Mouse (Mus musculus): ENCODE measurements at regions not wholly inside any gene's neighbourhood (a gene's known extent, or its start where the extent isn't known, plus 50 kb on each side); places are given as distances from the start of the nearest gene placed in this dataset.
A peak's percentile ranks its signal among the peaks of the same experiment; 100 is the strongest.

- no peak overlapping the region for H3K9ac ChIP-seq (replicated peaks; ENCODE audit: low read length, poor library complexity, severe bottlenecking)
- no peaks in the 10 kb centered on the region for H3K9me3 ChIP-seq (ENCODE audit: low read length)
- H3K36me3 ChIP-seq (ENCODE audit: insufficient read depth, low read length): no peaks in the 10 kb centered on the region
- no peak for TF ChIP-seq CTCF (IDR thresholded peaks at IDR 0.05)
- ATAC-seq (ENCODE audit: low FRiP score) (no peak), DNase-seq (ENCODE audit: low spot score) (no peak)
- WGBS: 91% methylated on average over 5 of the region's 5 CpGs
- H3K4me2 ChIP-seq (ENCODE audit: low read depth, low read length, poor library complexity, severe bottlenecking): no peak overlapping the region
- H3K4me3 ChIP-seq (ENCODE audit: low read depth, low read length): no peak overlapping the region
- no peak overlapping the region for H3K27ac ChIP-seq (ENCODE audit: low read depth, low read length)
- no peaks in the 10 kb centered on the region for H3K4me1 ChIP-seq (ENCODE audit: insufficient read depth, low read length)
- H3K27me3 ChIP-seq (ENCODE audit: insufficient read depth, low read length): no peaks in the 10 kb centered on the region
Measured at GRCm38 (mm10) chr11:9739098-9739497, 547.4 kb downstream of the Abca13 start.

GRCm38 (mm10) chr11:9780240-9780901 lies 588.6 kb downstream of the Abca13 start:
- H3K9me3 ChIP-seq (ENCODE audit: low read length): no peaks in the 10 kb centered on the region
- no peak overlapping the region for H3K4me2 ChIP-seq (ENCODE audit: low read depth, low read length, poor library complexity, severe bottlenecking)
- no peak overlapping the region for H3K4me3 ChIP-seq (ENCODE audit: low read depth, low read length)
- no peaks in the 10 kb centered on the region for H3K4me1 ChIP-seq (ENCODE audit: insufficient read depth, low read length)
- 93% methylated on average over 8 of the region's 8 CpGs for WGBS
- no peak overlapping the region for H3K27ac ChIP-seq (ENCODE audit: low read depth, low read length)
- no peak overlapping the region for H3K9ac ChIP-seq (replicated peaks; ENCODE audit: low read length, poor library complexity, severe bottlenecking)
- no peak for DNase-seq (ENCODE audit: low spot score)
- no peak for TF ChIP-seq CTCF (IDR thresholded peaks at IDR 0.05)
- no peaks in the 10 kb centered on the region for H3K27me3 ChIP-seq (ENCODE audit: insufficient read depth, low read length)
- ATAC-seq (ENCODE audit: low FRiP score): no peak
- H3K36me3 ChIP-seq (ENCODE audit: insufficient read depth, low read length): no peaks in the 10 kb centered on the region

- TF ChIP-seq CTCF (IDR thresholded peaks at IDR 0.05): no peak
- H3K9ac ChIP-seq (replicated peaks; ENCODE audit: low read length, poor library complexity, severe bottlenecking): no peak overlapping the region
- H3K4me3 ChIP-seq (ENCODE audit: low read depth, low read length): no peak overlapping the region
- no peak for DNase-seq (ENCODE audit: low spot score)
- no peak overlapping the region for H3K27ac ChIP-seq (ENCODE audit: low read depth, low read length)
- H3K4me1 ChIP-seq (ENCODE audit: insufficient read depth, low read length): no peaks in the 10 kb centered on the region
- no peak overlapping the region for H3K4me2 ChIP-seq (ENCODE audit: low read depth, low read length, poor library complexity, severe bottlenecking)
- 89% methylated on average over 2 of the region's 2 CpGs for WGBS
- no peak for ATAC-seq (ENCODE audit: low FRiP score)
- H3K27me3 ChIP-seq (ENCODE audit: insufficient read depth, low read length): no peaks in the 10 kb centered on the region
- no peaks in the 10 kb centered on the region for H3K36me3 ChIP-seq (ENCODE audit: insufficient read depth, low read length)
- no peaks in the 10 kb centered on the region for H3K9me3 ChIP-seq (ENCODE audit: low read length)
Measured at GRCm38 (mm10) chr11:9793175-9793828, 601.6 kb downstream of the Abca13 start.

- H3K4me2 ChIP-seq (ENCODE audit: low read depth, low read length, poor library complexity, severe bottlenecking): no peak overlapping the region
- no peak for TF ChIP-seq CTCF (IDR thresholded peaks at IDR 0.05)
- H3K27me3 ChIP-seq (ENCODE audit: insufficient read depth, low read length): no peaks in the 10 kb centered on the region
- no peak overlapping the region for H3K27ac ChIP-seq (ENCODE audit: low read depth, low read length)
- ATAC-seq (ENCODE audit: low FRiP score) (no peak), DNase-seq (ENCODE audit: low spot score) (peak; percentile 75)
- no peaks in the 10 kb centered on the region for H3K4me1 ChIP-seq (ENCODE audit: insufficient read depth, low read length)
- no peaks in the 10 kb centered on the region for H3K36me3 ChIP-seq (ENCODE audit: insufficient read depth, low read length)
- no peak overlapping the region for H3K4me3 ChIP-seq (ENCODE audit: low read depth, low read length)
- no peaks in the 10 kb centered on the region for H3K9me3 ChIP-seq (ENCODE audit: low read length)
- no peak overlapping the region for H3K9ac ChIP-seq (replicated peaks; ENCODE audit: low read length, poor library complexity, severe bottlenecking)
Measured at GRCm38 (mm10) chr11:9839636-9840035, 647.9 kb downstream of the Abca13 start.

GRCm38 (mm10) chr11:9868454-9869130 lies 676.9 kb downstream of the Abca13 start:
- 67% methylated on average over 2 of the region's 2 CpGs for WGBS
- Histone ChIP-seq H3K4me2 (ENCODE audit: low read depth, low read length, poor library complexity, severe bottlenecking) (no peak overlapping the region), H3K27me3 (ENCODE audit: insufficient read depth, low read length) (no peaks in the 10 kb centered on the region), H3K36me3 (ENCODE audit: insufficient read depth, low read length) (no peaks in the 10 kb centered on the region), H3K4me1 (ENCODE audit: insufficient read depth, low read length) (no peaks in the 10 kb centered on the region), H3K9ac (replicated peaks; ENCODE audit: low read length, poor library complexity, severe bottlenecking) (no peak overlapping the region), H3K4me3 (ENCODE audit: low read depth, low read length) (no peak overlapping the region), H3K27ac (ENCODE audit: low read depth, low read length) (no peak overlapping the region), H3K9me3 (ENCODE audit: low read length) (no peaks in the 10 kb centered on the region)
- ATAC-seq (ENCODE audit: low FRiP score) (peak; percentile 70), DNase-seq (ENCODE audit: low spot score) (peak; percentile 8)
- TF ChIP-seq CTCF (IDR thresholded peaks at IDR 0.05): no peak
